Mouse (Mus musculus) telencephalon, adult 2 months (tissue): ENCODE data around the gene Lypd6b.
A peak's percentile ranks its signal among the peaks of the same experiment; 100 is the strongest.

ENCODE experiments used
- DNase-seq: peaks from one replicate; pipeline ENCODE4 v3.0.0-alpha.2; 2011; ENCODE audit warnings: low read depth, low spot score

Gene Lypd6b

DNA sequence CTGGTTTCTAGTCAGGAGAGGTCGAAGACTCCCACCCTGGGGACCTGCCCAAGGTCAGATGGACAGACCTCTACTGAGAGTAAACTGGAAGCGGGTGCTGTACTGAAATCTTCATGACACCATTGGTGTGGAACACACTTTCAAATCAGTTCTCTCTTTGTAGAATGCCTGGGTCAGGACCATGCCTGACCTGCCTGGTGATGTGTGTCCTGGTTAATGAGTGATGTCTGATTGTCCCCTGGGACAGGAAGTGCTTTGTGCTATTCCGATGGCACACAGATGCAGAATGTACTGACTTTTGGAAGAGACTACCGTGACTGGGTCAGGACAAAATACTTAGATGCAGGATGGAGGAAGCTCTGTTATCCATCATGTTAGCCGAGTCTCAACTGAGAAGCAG is 17.0 kb upstream of the Lypd6b start:
- DNase-seq, result no peak

GRCm38 (mm10) chr2:49771172-49771571 is 16.3 kb upstream of the Lypd6b start:
- DNase-seq, result no peak

DNA sequence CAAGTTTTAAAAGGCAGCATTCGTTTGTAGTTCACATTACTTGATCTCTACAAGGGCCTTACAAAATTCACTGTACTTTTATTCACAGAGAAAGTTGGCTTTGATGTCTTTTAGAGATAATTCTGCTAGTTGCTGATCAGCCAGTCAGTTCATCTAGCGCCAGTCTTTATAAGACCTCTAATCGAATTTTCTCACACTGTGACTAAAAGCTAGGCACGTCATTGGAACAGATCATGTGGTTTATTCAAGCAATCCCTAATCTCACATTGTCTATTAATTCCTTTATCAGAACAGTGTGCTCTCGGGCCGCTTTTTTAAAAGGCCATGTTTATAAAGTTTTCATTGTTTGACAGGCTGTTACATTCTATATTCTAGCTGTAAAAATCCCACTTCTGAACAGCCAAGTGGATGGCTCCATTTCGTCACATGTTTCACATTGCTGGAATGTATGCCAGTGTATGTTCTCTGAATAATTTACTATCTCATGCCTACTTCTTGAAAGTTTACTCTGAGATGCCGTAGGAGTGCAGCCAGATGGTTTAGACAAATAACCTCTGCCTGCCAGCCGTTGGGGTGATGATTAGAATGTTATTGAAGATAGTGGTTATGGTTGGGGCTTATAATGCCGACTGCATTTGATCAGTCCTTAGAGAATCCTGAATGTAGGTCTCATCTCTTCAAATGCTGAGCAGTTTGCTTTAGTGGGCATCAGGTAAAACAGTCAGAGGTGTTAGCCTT is 14.1 kb upstream of the Lypd6b start:
- DNase-seq, result no peak

GRCm38 (mm10) chr2:49774180-49774579 is 13.3 kb upstream of the Lypd6b start:
- no peak for DNase-seq

DNA sequence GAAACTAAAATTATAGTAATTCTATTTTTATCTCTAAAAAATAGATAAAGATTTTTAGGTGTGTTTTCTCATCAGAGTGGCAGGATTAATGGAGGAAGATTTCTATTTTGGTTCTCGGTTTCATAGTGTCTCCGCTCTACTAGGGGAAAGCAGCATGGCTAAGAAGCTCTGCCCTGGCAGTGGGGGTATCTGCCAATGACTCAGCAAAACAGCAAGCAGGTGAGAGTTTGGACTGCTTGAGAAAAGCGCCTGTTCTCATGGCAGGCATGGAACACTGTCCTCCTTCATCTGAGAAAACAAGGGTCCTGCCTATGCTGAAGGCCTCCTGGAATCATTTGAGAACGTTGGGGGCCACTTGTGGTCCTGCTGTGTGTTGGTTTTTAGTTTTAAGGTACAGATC is 12.3 kb upstream of the Lypd6b start:
- DNase-seq, result no peak

DNA sequence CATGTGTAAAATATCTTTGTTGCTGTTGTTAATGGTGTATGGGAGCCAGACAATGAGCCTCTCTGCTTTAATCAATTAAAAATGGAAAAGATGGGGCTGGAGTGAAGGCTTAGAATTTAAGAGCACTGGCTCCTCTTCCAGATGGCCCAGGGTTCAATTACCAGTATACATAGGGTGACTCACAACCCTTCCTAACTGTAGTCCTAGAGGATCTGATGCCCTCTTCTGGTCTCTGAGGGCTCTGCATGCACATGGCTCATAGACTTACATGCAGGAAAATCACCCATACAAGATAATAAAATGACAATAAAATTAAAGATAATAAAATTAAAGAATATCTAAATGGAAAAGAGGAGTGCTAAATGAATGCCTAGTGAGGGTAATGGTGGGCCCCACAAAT is 11.8 kb upstream of the Lypd6b start:
- no peak for DNase-seq

- DNase-seq, result no peak
These were observed 11.1 kb upstream of the Lypd6b start for GRCm38 (mm10) chr2:49776407-49776806.

- DNase-seq, result no peak
These were observed 547 bp downstream of the Lypd6b start for GRCm38 (mm10) chr2:49788051-49788418.

- no peak for DNase-seq
These were observed 1.2 kb downstream of the Lypd6b start for GRCm38 (mm10) chr2:49788643-49789042.

- DNase-seq, result no peak
These were observed 1.6 kb downstream of the Lypd6b start for GRCm38 (mm10) chr2:49789078-49789477.

DNA sequence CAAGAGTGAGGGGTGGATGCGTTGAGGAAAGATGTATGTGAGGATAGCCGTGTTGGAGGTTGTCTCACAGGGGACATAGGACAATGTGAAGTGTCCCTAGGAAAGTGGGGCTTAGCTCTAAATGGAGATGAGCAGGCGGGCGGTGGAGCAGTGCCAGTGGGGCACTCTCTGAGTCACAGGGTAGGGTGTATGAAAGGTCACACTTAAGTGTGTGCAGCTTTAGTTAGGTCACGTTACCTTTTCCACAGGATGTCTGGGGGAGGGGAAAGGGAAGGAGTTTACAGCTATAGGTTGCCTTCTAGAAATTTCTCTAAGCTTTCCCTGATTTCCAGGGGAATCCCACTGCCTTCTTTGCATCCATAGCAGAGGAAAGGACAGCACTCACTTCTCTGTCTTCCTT is 2.0 kb downstream of the Lypd6b start:
- DNase-seq, result no peak

DNA sequence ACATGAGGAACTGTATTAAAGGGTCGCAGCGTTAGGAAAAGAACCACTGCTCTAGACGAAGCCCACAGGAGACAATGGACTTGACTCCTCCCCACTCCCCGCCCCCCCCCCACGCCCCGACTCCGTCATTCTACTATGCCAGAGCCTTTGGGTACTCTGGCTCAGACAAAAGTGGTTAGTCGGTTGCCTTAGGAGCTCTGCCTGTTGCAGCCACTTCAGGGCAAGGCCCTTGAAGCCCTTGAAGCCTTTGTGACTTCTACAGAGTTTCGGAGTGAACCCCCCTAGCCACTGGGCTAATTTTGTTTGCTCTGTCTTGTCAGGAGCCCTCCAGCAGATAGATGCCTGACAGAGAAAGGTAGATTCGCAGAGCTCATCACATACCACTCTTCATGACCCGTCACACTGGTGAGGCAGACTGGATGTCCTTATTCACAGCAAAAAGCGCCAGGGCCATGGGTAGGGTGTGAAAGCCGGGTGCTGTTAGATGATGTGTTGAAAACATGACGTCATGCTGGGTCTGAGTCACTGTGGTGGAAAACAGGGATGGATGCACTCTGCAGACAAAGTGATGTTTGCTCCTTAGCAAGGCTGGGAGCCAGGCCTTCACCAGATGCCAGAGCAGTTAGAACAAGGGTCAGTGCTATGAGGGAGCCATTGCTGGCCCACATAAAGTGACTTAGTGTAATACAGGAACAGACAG is 10.1 kb downstream of the Lypd6b start:
- DNase-seq, result peak; percentile 46

DNA sequence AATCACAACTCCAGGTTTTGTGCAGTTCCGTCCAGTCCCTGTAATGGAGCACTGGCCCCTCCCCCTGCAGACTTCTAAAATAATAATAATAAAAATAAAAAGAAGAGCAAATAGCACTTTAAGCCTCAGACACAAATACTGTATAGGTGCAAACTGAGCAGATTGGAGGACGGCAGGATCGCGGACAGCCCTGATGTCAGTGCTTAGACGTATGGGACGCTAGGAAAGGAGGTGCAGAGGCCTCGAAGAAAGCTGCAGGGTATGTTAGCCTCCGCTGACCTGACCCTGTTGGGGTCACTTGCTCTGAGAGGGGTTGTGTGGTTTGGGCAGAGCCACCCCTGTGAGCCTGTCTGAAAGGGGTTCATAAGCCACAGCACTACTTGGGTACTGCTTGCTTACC is 17.0 kb downstream of the Lypd6b start:
- no peak for DNase-seq

DNA sequence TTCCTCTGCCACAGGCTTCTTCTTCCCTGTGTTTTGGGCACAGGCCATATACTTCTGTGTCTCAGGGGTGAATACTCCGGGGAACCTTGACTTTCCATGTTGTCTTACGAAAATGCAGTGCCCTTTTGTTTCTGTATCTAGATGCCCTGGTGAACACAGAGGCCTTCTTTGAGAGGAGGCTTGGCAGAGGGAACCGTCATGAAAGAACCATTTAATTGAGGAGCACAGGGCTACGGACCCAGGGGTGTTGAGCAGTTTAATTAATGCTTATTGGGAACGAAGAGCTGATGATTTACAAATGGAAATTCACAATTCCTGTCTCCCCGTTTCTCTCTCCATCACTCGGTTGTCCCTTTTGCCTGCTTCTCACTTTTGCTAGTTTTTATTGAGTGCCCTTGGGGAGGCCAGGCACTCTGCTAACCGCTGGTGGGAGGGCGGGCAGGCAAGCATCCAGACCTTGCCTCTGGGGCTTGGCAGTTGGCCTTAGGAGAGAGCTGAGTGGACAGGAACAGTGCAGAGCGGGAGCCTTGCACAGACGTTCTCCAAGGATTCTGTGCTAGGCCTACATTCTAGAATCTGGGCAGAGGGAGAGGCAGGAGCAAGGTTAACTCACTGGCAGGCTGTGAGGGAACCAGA is 18.4 kb downstream of the Lypd6b start:
- no peak for DNase-seq

DNA sequence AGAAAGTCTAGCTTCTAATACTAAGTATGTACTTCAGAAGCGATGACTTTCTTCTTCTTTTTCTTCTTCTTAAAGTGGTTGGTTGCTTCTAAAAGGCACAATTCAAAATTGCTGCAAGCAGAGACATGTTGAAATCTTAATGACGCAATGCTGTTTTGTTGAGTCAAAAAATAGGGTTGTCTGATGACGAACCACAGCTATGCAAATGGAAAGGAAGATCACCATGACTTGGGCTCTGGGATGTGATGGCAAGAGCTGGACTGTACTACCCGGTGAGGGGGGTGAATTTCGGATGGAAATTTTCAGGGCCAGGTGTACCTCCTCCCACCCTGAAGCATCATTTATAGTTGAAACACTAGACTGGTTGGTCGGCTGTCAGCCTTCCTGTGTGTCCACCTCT is 22.0 kb downstream of the Lypd6b start:
- DNase-seq, result no peak

DNA sequence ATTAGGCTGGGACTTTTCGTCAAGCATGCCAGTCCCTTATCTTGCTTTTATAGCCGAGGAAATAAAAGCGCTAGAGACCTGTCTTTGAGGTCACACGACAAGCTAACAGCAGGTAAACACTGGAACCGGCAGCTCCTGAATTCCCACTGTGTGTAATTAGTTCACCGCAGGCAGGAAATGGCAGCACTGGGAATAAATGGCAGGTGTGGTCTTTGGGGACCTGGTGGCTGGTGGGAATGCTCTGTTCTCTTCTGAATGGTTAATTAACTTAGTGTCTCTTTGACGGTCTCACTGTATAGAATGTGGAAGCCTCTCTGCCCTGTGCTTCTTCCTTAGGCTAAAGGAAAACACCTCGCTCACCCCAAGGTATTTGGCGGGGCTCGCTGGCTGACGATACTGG is 23.9 kb downstream of the Lypd6b start:
- DNase-seq, result no peak

- DNase-seq, result no peak
These were observed 24.4 kb downstream of the Lypd6b start for GRCm38 (mm10) chr2:49811871-49812363.

DNA sequence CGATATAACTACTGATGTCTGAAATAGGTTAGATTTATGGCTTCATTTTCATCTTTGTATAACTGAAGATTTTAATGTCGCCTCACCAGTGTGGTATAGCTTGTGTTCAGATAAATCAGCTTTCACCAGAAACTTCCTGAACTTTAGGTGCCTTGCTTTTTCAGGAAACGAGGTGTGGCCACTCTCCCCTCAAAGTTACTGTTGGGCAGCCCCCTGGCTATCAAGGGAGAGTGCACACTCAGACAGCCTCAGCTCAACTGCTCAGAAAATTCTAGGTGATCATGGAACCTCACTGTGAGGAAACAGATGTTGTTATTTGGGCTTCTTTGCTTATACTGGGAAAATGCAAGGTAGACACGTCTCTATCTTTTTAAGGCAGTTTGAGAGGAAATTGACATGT is 25.7 kb downstream of the Lypd6b start:
- DNase-seq, result no peak

DNA sequence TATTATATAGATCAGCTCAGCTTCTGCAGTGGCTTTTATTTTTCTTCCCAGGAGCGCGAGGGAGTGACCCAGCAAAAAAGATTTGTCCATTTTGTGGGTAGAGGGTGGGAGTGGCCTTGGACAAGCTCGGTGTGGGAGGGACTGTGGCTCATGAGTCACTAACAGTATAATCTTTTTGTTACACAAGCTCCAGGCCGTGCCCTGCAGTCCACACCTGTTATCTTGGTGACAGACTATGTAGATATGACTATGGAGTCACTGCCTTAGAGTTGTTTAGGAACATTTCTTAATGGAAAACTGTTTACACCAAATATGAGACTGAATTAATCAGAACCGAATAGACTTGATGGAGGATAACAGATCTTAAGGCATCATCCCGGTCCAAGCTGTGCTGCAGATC is 26.5 kb downstream of the Lypd6b start:
- DNase-seq, result no peak

- DNase-seq, result no peak
These were observed 28.3 kb downstream of the Lypd6b start for GRCm38 (mm10) chr2:49815696-49816320.

- DNase-seq, result no peak
These were observed 29.1 kb downstream of the Lypd6b start for GRCm38 (mm10) chr2:49816549-49816948.

- DNase-seq, result no peak
These were observed 29.7 kb downstream of the Lypd6b start for GRCm38 (mm10) chr2:49817151-49817550.
